Mouse (Mus musculus): Measurements from ENCODE around the gene Olfr1158. TPM values are rescaled to one million over a fixed set of nuclear protein-coding genes. Genes with fewer than 3 reads are reported as not detected.

Olfr1158 gene
- total and polyA plus RNA-seq, 3 experiments = not detected

- Histone ChIP-seq H3K9me3 (replicated peaks; ENCODE audit: insufficient read depth, low read length) (no peaks in the 10 kb centered on the region), H3K79me2 (ENCODE audit: control insufficient read depth, insufficient read depth, low read length, poor library complexity) (no peaks in the 10 kb centered on the region), H3K27me3 (ENCODE audit: control insufficient read depth in 1 of 2, insufficient read depth in 2 of 2, low read length in 2 of 2) (no peaks in the 10 kb centered on the region), H3K9ac (ENCODE audit: control insufficient read depth, low read depth, low read length, poor library complexity, severe bottlenecking) (no peak within 1 kb of the TSS), H3K4me1 (ENCODE audit: control insufficient read depth in 1 of 2, insufficient read depth in 2 of 2, low read length in 2 of 2) (no peaks in the 10 kb centered on the region), H3K36me3 (ENCODE audit: control insufficient read depth in 1 of 2, insufficient read depth in 2 of 2, low read length in 2 of 2) (no peaks in the 10 kb centered on the region), H3K4me3 (ENCODE audit: control insufficient read depth in 1 of 2, insufficient read depth in 1 of 2, low read depth in 2 of 2, low read length in 2 of 2) (no peak within 1 kb of the TSS), H3K27ac (ENCODE audit: control insufficient read depth, low read depth, low read length) (no peak within 1 kb of the TSS)
- TF ChIP-seq NELFE (IDR thresholded peaks at IDR 0.05; ENCODE audit: low read depth, low read length) = no peak
- no peak for DNase-seq (ENCODE audit: low read depth, low spot score)
Measured at GRCm38 (mm10) chr2:87953000-87953399, 36.9 kb upstream of the Olfr1158 start, which contains the start of gene Olfr1156. TSS of gene Olfr1156 (minus strand) at chr2:87953100.

DNA sequence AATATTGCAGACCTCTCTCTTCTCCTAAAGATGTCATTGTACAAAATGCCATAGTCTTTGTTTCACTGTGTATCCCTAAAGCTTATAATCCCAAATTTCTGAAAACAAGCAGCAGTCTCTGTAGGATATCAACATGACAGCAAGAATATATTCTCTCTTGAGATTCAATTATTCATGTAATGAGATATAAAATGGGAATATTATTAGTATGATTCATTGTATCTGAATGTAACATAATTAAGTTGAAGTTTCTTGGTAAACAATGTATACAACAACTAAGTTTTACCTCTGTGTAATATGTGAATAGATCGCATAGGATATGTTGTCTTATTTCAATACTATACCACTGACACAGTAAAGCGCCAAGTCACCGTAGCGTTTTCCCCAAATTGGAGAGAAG, 21.7 kb upstream of the Olfr1158 start, which contains the start of gene Olfr1157:
Gene Olfr1157 (minus strand): TSS at position 101 of the 400 bp plus-strand sequence.
- H3K79me2 ChIP-seq (ENCODE audit: control insufficient read depth, insufficient read depth, low read length, poor library complexity) = no peaks in the 10 kb centered on the region
- H3K4me3 ChIP-seq (ENCODE audit: control insufficient read depth in 1 of 2, insufficient read depth in 1 of 2, low read depth in 2 of 2, low read length in 2 of 2) = no peak within 1 kb of the TSS
- no peak for DNase-seq (ENCODE audit: low read depth, low spot score)
- no peaks in the 10 kb centered on the region for H3K36me3 ChIP-seq (ENCODE audit: control insufficient read depth in 1 of 2, insufficient read depth in 2 of 2, low read length in 2 of 2)
- no peaks in the 10 kb centered on the region for H3K9me3 ChIP-seq (replicated peaks; ENCODE audit: insufficient read depth, low read length)
- H3K9ac ChIP-seq (ENCODE audit: control insufficient read depth, low read depth, low read length, poor library complexity, severe bottlenecking) = no peak within 1 kb of the TSS
- no peaks in the 10 kb centered on the region for H3K4me1 ChIP-seq (ENCODE audit: control insufficient read depth in 1 of 2, insufficient read depth in 2 of 2, low read length in 2 of 2)
- H3K27ac ChIP-seq (ENCODE audit: control insufficient read depth, low read depth, low read length) = no peak within 1 kb of the TSS
- H3K27me3 ChIP-seq (ENCODE audit: control insufficient read depth in 1 of 2, insufficient read depth in 2 of 2, low read length in 2 of 2) = no peaks in the 10 kb centered on the region
- TF ChIP-seq MEF2A (IDR thresholded peaks at IDR 0.05; ENCODE audit: extremely low read depth, insufficient replicate concordance, low read depth, low read length, poor library complexity, severe bottlenecking) = no peak
- TF ChIP-seq ELF1 (IDR thresholded peaks at IDR 0.05; ENCODE audit: low read depth, low read length) = no peak
- no peak for TF ChIP-seq EP300 (IDR thresholded peaks at IDR 0.05; ENCODE audit: low read depth in 1 of 2, low read length in 2 of 2)
- no peak for TF ChIP-seq MYB (IDR thresholded peaks at IDR 0.05; ENCODE audit: low read depth, low read length)
- no peak for TF ChIP-seq E2F4 (IDR thresholded peaks at IDR 0.05; ENCODE audit: borderline replicate concordance, low read depth, low read length)
- TF ChIP-seq RCOR1 (IDR thresholded peaks at IDR 0.05; ENCODE audit: low read depth, low read length) = no peak
- no peak for TF ChIP-seq ETS1 (IDR thresholded peaks at IDR 0.05; ENCODE audit: low read depth, low read length)
- no peak for TF ChIP-seq CTCF (IDR thresholded peaks at IDR 0.05 in 2 of 3, conservative IDR thresholded peaks at IDR 0.05 in 1 of 3; ENCODE audit: control insufficient read depth in 1 of 3, insufficient read depth in 1 of 3, low read depth in 2 of 3, low read length in 3 of 3, poor library complexity in 1 of 3, severe bottlenecking in 1 of 3)
- TF ChIP-seq JUND (IDR thresholded peaks at IDR 0.05; ENCODE audit: low read depth, low read length) = no peak
- no peak for TF ChIP-seq TBP (IDR thresholded peaks at IDR 0.05; ENCODE audit: low read depth, low read length)
- no peak for TF ChIP-seq BHLHE40 (IDR thresholded peaks at IDR 0.05; ENCODE audit: borderline replicate concordance, low read depth, low read length)
- no peak for TF ChIP-seq POLR2A (IDR thresholded peaks at IDR 0.05; ENCODE audit: control insufficient read depth in 1 of 2, insufficient read depth in 1 of 2, low read depth in 1 of 2, low read length in 2 of 2, poor library complexity in 1 of 2)
- no peak for TF ChIP-seq GABPA (IDR thresholded peaks at IDR 0.05; ENCODE audit: low read depth, low read length)
- TF ChIP-seq ZC3H11A (IDR thresholded peaks at IDR 0.05; ENCODE audit: low read depth, low read length) = no peak
- no peak for TF ChIP-seq MAX (IDR thresholded peaks at IDR 0.05; ENCODE audit: low read length)
- no peak for TF ChIP-seq MAFK (IDR thresholded peaks at IDR 0.05; ENCODE audit: borderline replicate concordance, low read depth, low read length)
